Mouse (Mus musculus) kidney, postnatal 36 days (tissue): ENCODE measurements around the gene Gm14326.
A peak's percentile ranks its signal among the peaks of the same experiment; 100 is the strongest.
"Not testable (repeated sequence)": the region's sequence is repeated elsewhere in the genome, so short reads cannot be mapped to it uniquely, and the experiment has no call there.

Experiments used
- DNase-seq, 2 experiments: peaks; one replicate each; pipeline ENCODE4 v3.0.0; 2021 to 2022; ENCODE audit warnings: mixed read lengths in 2 of 2

Gm14326 gene

DNA sequence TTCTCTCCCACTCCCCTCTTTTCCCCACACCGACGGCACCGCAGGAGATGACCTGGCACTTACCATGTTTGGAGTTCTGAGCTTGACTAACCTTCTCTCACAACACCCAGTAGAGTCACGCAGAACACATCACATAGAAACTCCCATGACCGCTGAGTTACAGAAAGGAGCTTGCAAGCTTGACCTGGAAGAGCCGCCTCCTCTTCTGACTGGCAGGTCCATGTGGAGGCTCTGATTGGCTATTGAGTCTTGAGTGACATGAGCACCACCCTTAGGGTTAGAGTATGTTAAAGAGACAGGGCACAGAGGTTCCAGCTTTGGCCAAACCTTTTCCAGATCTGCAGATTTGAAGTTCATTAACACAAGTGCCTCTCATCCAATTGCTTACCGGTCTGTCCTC, at the start of gene Gm14326:
TSS of gene Gm14326 (minus strand) at position 153 of the 400 bp plus-strand sequence.
- DNase-seq, result peak; percentile 75 to 91

DNA sequence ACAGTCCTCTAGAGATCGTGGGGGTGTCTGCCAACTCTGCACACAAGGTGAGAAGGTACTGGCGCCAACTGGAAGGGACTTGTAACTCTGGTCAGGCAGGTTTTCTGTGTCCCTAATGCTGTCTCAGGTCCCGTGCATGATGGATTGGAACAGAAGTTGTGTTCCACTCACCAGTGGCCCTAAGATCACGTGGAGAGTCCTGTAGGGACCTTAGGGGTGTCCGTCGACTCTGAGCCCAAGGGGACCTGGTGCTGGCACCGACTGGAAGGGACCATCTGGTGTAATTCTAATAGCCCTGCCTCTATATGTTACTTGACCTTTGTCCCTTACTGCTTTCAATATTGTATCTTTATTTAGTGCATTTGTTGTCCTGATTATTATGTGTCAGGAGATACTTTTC, 17.7 kb upstream of the Gm14326 start:
- not testable (repeated sequence) for DNase-seq

DNA sequence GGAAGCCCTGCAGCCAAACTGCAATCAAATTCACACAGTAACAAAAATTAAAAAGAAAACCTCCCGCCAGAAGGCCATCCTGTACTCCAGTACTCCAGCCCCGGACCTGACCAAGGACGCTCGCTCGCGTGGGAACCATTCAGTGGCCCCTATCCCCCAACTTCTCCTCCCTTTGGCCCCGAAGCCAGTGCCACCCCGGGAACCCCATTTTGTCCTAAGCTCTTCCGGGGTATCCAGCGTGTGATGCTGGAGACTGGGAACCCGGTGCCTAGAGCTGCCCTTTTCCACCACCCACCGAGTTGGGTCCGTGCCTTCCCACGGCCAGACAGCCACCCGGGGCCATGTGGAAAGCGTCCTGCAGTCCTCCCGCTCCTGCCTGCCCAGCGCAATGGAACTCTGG, 363 bp downstream of the Gm14326 start:
- peak; percentile 8 to 49 for DNase-seq

DNA sequence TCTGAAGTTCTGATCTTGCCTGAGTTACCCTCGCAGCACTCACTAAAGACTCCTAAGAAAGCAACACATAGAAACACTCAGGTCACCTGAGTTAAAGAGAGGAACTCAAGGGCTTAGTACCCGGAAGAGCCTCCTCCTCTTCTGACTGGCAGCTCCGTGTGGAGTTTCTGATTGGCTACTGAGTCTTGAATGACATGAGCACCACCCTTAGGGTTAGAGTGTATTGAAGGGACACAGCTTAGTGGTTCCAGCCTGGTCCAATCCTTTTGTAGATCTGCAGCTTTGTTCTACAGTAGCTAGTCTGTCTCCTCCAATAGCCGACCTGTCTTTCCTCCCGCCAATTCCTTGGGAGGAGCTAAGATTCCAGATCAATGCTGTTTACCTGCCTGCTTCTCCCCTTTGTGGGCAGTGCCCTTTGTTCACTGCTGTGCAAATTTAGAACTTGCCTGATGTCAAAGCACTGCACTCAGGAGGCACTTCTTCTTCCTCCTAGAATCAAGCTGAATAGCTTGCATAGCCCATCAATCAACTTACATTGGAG, 31.5 kb downstream of the Gm14326 start, which contains the start of gene Zfp972:
TSS of gene Zfp972 (minus strand) at position 51 of the 541 bp plus-strand sequence.
- not testable (repeated sequence) for DNase-seq

DNA sequence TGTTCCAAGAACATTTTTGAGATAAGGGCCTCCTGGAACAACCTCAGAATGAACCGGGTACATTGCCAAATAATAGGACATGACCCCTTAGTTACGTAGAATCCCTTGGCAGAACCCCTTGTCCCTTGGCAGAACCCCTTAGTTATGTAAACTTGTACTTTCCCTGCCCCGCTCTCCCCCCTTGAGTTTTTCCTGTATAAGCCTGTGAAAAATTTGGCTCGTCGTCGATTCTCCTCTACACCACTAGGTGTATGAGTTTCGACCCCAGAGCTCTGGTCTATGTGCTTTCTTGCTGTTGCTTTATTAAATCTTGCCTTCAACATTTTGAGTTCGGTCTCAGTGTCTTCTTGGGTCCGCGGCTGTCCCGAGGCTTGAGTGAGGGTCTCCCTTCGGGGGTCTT, 53.8 kb downstream of the Gm14326 start:
- DNase-seq, result not testable (repeated sequence)

DNA sequence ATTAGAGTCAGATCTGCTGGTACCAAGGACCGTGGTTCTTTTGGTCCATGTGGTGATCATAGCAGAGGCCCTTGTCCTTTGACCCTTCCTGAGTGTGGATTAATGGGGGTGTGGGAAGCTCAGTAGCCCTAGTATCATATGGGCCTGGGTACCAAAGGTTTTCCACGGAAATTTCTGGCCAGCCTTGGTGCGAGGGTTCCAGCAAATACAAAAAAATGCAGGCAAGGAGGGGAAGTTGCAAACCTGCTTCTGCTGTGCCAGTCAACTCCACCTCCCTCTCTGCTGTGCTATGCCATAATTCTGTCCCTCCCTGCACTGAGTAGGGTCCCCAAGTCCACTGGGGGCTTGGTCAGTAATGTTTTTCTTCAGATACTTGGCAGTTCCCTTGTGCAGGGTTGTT, 58.9 kb downstream of the Gm14326 start:
- DNase-seq, result not testable (repeated sequence)

DNA sequence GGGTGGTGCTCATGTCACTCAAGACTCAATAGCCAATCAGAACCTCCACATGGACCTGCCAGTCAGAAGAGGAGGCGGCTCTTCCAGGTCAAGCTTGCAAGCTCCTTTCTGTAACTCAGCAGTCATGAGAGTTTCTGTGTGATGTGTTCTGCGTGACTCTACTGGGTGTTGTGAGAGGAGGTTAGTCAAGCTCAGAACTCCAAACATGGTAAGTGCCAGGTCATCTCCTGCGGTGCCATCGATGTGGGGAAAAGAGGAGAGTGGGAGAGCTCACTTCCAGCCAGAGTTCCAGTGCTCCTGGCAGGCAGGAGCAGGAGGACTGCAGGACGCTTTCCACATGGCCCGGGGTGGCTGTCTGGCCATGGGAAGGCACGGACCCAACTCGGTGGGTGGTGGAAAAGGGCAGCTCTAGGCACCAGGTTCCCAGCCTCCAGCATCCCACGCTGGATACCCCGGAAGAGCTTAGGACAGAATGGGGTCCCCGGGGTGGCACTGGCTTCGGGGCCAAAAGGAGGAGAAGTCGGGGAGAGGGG, 60.0 kb downstream of the Gm14326 start, which contains the start of gene Gm14327:
TSS of gene Gm14327 (plus strand) at position 51 of the 533 bp plus-strand sequence.
- DNase-seq, result peak in 1 of 2 experiments; percentile 1

DNA sequence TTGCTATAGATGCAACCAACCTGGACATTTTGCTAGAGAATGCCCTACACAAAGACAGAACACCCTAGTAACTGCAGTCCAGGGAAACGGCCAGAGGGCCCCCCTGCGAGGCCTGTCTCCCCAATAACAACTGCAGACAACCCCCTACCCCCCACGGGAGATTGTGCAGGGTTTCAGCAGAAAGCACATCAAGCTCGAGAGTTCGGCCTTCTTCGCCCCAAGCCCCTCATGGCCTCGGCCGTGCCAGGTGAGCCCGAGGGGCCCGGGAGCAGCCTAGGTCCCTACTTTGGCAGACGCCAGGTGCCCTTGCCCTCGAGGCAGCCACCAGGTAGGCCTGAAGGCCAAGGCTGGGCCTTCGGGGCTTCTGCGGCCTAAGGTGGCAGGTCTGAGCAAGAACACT, 69.4 kb downstream of the Gm14326 start:
- DNase-seq, result not testable (repeated sequence)
